In the genomic region with DNA sequence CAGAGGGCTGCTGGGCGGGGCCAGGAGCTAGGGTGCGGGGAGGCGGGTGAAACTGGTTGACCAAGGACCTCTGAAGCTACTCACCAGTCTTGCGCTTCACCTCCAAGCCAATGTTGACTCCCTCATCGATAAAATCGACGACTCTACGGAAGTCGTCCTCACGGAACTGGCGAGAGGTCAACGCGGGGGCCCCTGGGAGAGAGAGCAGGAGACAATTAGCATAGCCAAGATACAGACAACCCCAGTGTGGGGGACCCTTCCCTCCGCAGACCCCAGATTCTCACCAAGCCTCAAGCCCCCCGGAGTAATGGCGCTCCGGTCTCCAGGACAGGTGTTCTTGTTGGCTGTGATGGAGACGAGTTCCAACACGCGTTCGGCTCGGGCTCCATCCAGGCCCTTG, we compare ENCODE assay signal across 28 mouse cellular contexts. TPM values are rescaled to one million over a fixed set of nuclear protein-coding genes. Genes with fewer than 3 reads are reported as not detected.
DNase-seq lines count a peak whose midpoint lies in the region; ATAC-seq and TF ChIP-seq lines count a peak whose summit lies in the region.
"Had no signal": no experiment of that assay in that cellular context is flagged by ENCODE, and none has a peak within 500 bp of the region (broad histone marks: within the 10 kb centered on the region; RNA-seq: fewer than 3 reads in every experiment).

No protein-coding gene starts in this region.

- H3K4me2 ChIP-seq in liver, embryonic 15.5 days = no peak overlapping the region
- H3K4me2 ChIP-seq in liver, embryonic 11.5 days = no peak overlapping the region
- no peak overlapping the region for H3K4me2 ChIP-seq in stomach, embryonic 16.5 days (ENCODE audit: low read depth, low read length)
- H3K4me2 ChIP-seq: embryonic facial prominence, embryonic 13.5 days; forebrain, embryonic 12.5 days; heart, embryonic 12.5 days; heart, embryonic 15.5 days had no signal

- H3K27me3 ChIP-seq in liver, embryonic 15.5 days = peaks cover 41% of the 10 kb centered on the region
- peaks cover 23% of the 10 kb centered on the region for H3K27me3 ChIP-seq in liver, embryonic 11.5 days (replicated peaks; ENCODE audit: control insufficient read depth, insufficient read depth, low read length)
- no peaks in the 10 kb centered on the region for H3K27me3 ChIP-seq in MEL (ENCODE audit: control insufficient read depth in 1 of 2, insufficient read depth in 2 of 2, low read length in 2 of 2)
- peaks cover 11% of the 10 kb centered on the region; the same call in 1 of the 2 replicates for H3K27me3 ChIP-seq in stomach, embryonic 16.5 days (ENCODE audit: control insufficient read depth, insufficient read depth, low read length)

- TF ChIP-seq RAD21 in MEL (IDR thresholded peaks at IDR 0.05; ENCODE audit: low read depth, low read length) = no peak

- peak; percentile 93 for DNase-seq in heart, adult 11 months
- no peak for DNase-seq in heart, postnatal 14 days
- DNase-seq in liver, embryonic 11.5 days (ENCODE audit: low spot score) = no peak
- DNase-seq in MEL (ENCODE audit: low read depth, low spot score) = no peak
- no peak for DNase-seq in urinary bladder, postnatal 4 days (ENCODE audit: low spot score in 2 of 2)
- no peak for DNase-seq in natural killer cell, adult 2 months (ENCODE audit: low spot score in 2 of 2)
- DNase-seq: adrenal gland, postnatal 10 days; adrenal gland, postnatal 36 days; cerebellum, adult 18-20 months; cerebellum, adult 9-10 months; cerebellum, postnatal 14 days; gastrocnemius, adult 2 months; gastrocnemius, postnatal 14 days; heart, adult 18-20 months; heart, postnatal 4 days; kidney, adult 11 months had no signal

- H3K9me3 ChIP-seq in liver, embryonic 15.5 days (replicated peaks) = no peaks in the 10 kb centered on the region
- no peaks in the 10 kb centered on the region for H3K9me3 ChIP-seq in liver, embryonic 11.5 days (ENCODE audit: control insufficient read depth, low read length)
- H3K9me3 ChIP-seq in MEL (replicated peaks; ENCODE audit: insufficient read depth, low read length) = no peaks in the 10 kb centered on the region
- no peaks in the 10 kb centered on the region for H3K9me3 ChIP-seq in stomach, embryonic 16.5 days (replicated peaks; ENCODE audit: control insufficient read depth, low read length)
- H3K9me3 ChIP-seq: embryonic facial prominence, embryonic 13.5 days; forebrain, embryonic 12.5 days; heart, embryonic 12.5 days; heart, embryonic 15.5 days; hindbrain, embryonic 12.5 days had no signal

- TF ChIP-seq POLR2A in MEL (IDR thresholded peaks at IDR 0.05; ENCODE audit: control insufficient read depth in 1 of 2, insufficient read depth in 1 of 2, low read depth in 1 of 2, low read length in 2 of 2, poor library complexity in 1 of 2) = no peak

- intact Hi-C loops in heart, postnatal 14 days (cut with DNase I) = no loop called here

- H3K79me2 ChIP-seq in MEL (ENCODE audit: control insufficient read depth, insufficient read depth, low read length, poor library complexity) = peaks cover 29% of the 10 kb centered on the region

- no peak for ATAC-seq in liver, embryonic 15.5 days (ENCODE audit: insufficient read depth)
- no peak for ATAC-seq in liver, embryonic 11.5 days (replicated peaks; ENCODE audit: low FRiP score)
- no peak for ATAC-seq in stomach, embryonic 16.5 days (ENCODE audit: insufficient read depth, low FRiP score)
- ATAC-seq: forebrain, embryonic 16.5 days; hindbrain, embryonic 16.5 days; inflammation-experienced regulatory T-cells, adult 6 months had no signal

- H3K36me3 ChIP-seq in liver, embryonic 15.5 days (replicated peaks) = peaks cover 43% of the 10 kb centered on the region
- peaks cover 36% of the 10 kb centered on the region for H3K36me3 ChIP-seq in liver, embryonic 11.5 days (ENCODE audit: control insufficient read depth, insufficient read depth, low read length)
- H3K36me3 ChIP-seq in MEL (ENCODE audit: control insufficient read depth in 1 of 2, insufficient read depth in 2 of 2, low read length in 2 of 2) = peaks cover 0 to 23% of the 10 kb centered on the region in 2 experiments; a peak in 3 of 4 replicates
- H3K36me3 ChIP-seq in stomach, embryonic 16.5 days (ENCODE audit: control insufficient read depth, insufficient read depth, low read length) = peaks cover 24% of the 10 kb centered on the region

- H3K27ac ChIP-seq in liver, embryonic 15.5 days (replicated peaks) = peak overlapping the region; percentile 77; the same call in 1 of the 2 replicates
- no peak overlapping the region for H3K27ac ChIP-seq in liver, embryonic 11.5 days (ENCODE audit: low read depth, low read length)
- no peak overlapping the region for H3K27ac ChIP-seq in MEL (ENCODE audit: control insufficient read depth, low read depth, low read length)
- peak overlapping the region; percentile 93; the same call in 1 of the 2 replicates for H3K27ac ChIP-seq in stomach, embryonic 16.5 days (ENCODE audit: low read length)
- H3K27ac ChIP-seq: embryonic facial prominence, embryonic 13.5 days; forebrain, embryonic 12.5 days; heart, embryonic 15.5 days; hindbrain, embryonic 12.5 days had no signal

- no peak overlapping the region for H3K9ac ChIP-seq in liver, embryonic 15.5 days
- H3K9ac ChIP-seq in liver, embryonic 11.5 days (ENCODE audit: low read depth, low read length) = no peak overlapping the region
- H3K9ac ChIP-seq in MEL (ENCODE audit: control insufficient read depth, low read depth, low read length, poor library complexity, severe bottlenecking) = no peak overlapping the region
- no peak overlapping the region for H3K9ac ChIP-seq in stomach, embryonic 16.5 days (ENCODE audit: low read length)
- H3K9ac ChIP-seq: forebrain, embryonic 12.5 days; heart, embryonic 12.5 days; heart, embryonic 15.5 days; hindbrain, embryonic 12.5 days had no signal

- peaks cover 84% of the 10 kb centered on the region for H3K4me1 ChIP-seq in liver, embryonic 15.5 days (replicated peaks)
- peaks cover 66% of the 10 kb centered on the region for H3K4me1 ChIP-seq in liver, embryonic 11.5 days (replicated peaks; ENCODE audit: control insufficient read depth, insufficient read depth, low read length)
- peaks cover 0 to 40% of the 10 kb centered on the region in 2 experiments; a peak in 3 of 4 replicates for H3K4me1 ChIP-seq in MEL (ENCODE audit: control insufficient read depth in 1 of 2, insufficient read depth in 2 of 2, low read length in 2 of 2)
- H3K4me1 ChIP-seq in stomach, embryonic 16.5 days (ENCODE audit: control insufficient read depth, insufficient read depth, low read length) = peaks cover 64% of the 10 kb centered on the region

- 91% methylated on average over 22 of the region's 22 CpGs for WGBS in liver, embryonic 15.5 days (ENCODE audit: insufficient replicate concordance)
- WGBS in liver, embryonic 11.5 days = 92% methylated on average over 22 of the region's 22 CpGs
- 90% methylated on average over 22 of the region's 22 CpGs for WGBS in stomach, embryonic 16.5 days

- no peak for TF ChIP-seq CTCF in MEL (IDR thresholded peaks at IDR 0.05 in 2 of 3, conservative IDR thresholded peaks at IDR 0.05 in 1 of 3; ENCODE audit: control insufficient read depth in 1 of 3, insufficient read depth in 1 of 3, low read depth in 2 of 3, low read length in 3 of 3, poor library complexity in 1 of 3, severe bottlenecking in 1 of 3)

- no peak for TF ChIP-seq EP300 in MEL (IDR thresholded peaks at IDR 0.05; ENCODE audit: low read depth in 1 of 2, low read length in 2 of 2)

- H3K4me3 ChIP-seq in liver, embryonic 15.5 days (replicated peaks) = no peak overlapping the region
- no peak overlapping the region for H3K4me3 ChIP-seq in liver, embryonic 11.5 days (ENCODE audit: low read depth, low read length)
- no peak overlapping the region for H3K4me3 ChIP-seq in MEL (ENCODE audit: control insufficient read depth in 1 of 2, insufficient read depth in 1 of 2, low read depth in 2 of 2, low read length in 2 of 2)
- H3K4me3 ChIP-seq in stomach, embryonic 16.5 days (replicated peaks; ENCODE audit: low read length) = no peak overlapping the region
- H3K4me3 ChIP-seq: embryonic facial prominence, embryonic 13.5 days; erythroblast, embryonic 14.5 days; forebrain, embryonic 12.5 days; heart, embryonic 12.5 days; heart, embryonic 15.5 days; hindbrain, embryonic 12.5 days had no signal

RNA-seq across cellular contexts. Expression of gene Ndufa4l2, which starts 3.2 kb away (rescaled TPM):
- total RNA-seq in heart, postnatal 14 days (2021) = 10 to 100 TPM; 38.3 TPM
- 20.7 and 42.1 TPM in 2 replicates for polyA plus RNA-seq in liver, embryonic 15.5 days (2015; fragmentation: Nextera tagmentation; extraction: Ambion mirVana)
- 34.2 TPM in 2 replicates for polyA plus RNA-seq in liver, embryonic 11.5 days (2014; fragmentation: Nextera tagmentation; extraction: Ambion mirVana)
- total RNA-seq in MEL (2012; rRNA removed) = 21.8 and 28.6 TPM in 2 replicates
- 10 to 100 TPM in 1 of 2 experiments, not detected in 1; 26.6 TPM for polyA plus RNA-seq in MEL (2012; ENCODE audit: insufficient read depth in 1 of 2, insufficient read length in 2 of 2, low read depth in 1 of 2, low replicate concordance in 2 of 2, missing spikeins in 1 of 2)
- 192 and 231 TPM in 2 replicates for polyA plus RNA-seq in stomach, embryonic 16.5 days (2015; fragmentation: Nextera tagmentation; extraction: Ambion mirVana)
- total RNA-seq: common myeloid progenitor, adult 5-6 weeks had no signal
- polyA plus RNA-seq: inflammation-experienced regulatory T-cells, adult 6 months had no signal

RNA-seq across cellular contexts. Expression of gene Shmt2, which starts 4.3 kb away (rescaled TPM):
- total RNA-seq in heart, postnatal 14 days (2021) = 10 to 100 TPM; 38.3 to 39.2 TPM
- 138 and 159 TPM in 2 replicates for polyA plus RNA-seq in liver, embryonic 15.5 days (2015; fragmentation: Nextera tagmentation; extraction: Ambion mirVana)
- polyA plus RNA-seq in liver, embryonic 11.5 days (2014; fragmentation: Nextera tagmentation; extraction: Ambion mirVana) = 261 and 286 TPM in 2 replicates
- 242 and 383 TPM in 2 replicates for total RNA-seq in MEL (2012; rRNA removed)
- polyA plus RNA-seq in MEL (2012; ENCODE audit: insufficient read depth in 1 of 2, insufficient read length in 2 of 2, low read depth in 1 of 2, low replicate concordance in 2 of 2, missing spikeins in 1 of 2) = 100 to 1,000 TPM; 263 to 582 TPM
- 152 and 163 TPM in 2 replicates for polyA plus RNA-seq in stomach, embryonic 16.5 days (2015; fragmentation: Nextera tagmentation; extraction: Ambion mirVana)

RNA-seq across cellular contexts. Expression of gene Nxph4, which starts 16.4 kb away (rescaled TPM):
- 1 to 10 TPM; 1.1 TPM for total RNA-seq in heart, postnatal 14 days (2021)
- 0.07 TPM in 1 of 2 replicates, not detected in the other for polyA plus RNA-seq in liver, embryonic 15.5 days (2015; fragmentation: Nextera tagmentation; extraction: Ambion mirVana)
- 0.56 TPM in 1 of 2 replicates, not detected in the other for polyA plus RNA-seq in liver, embryonic 11.5 days (2014; fragmentation: Nextera tagmentation; extraction: Ambion mirVana)
- not detected in 2 replicates for total RNA-seq in MEL (2012; rRNA removed)
- under 1 TPM in 1 of 2 experiments, not detected in 1; 0.24 TPM for polyA plus RNA-seq in MEL (2012; ENCODE audit: insufficient read depth in 1 of 2, insufficient read length in 2 of 2, low read depth in 1 of 2, low replicate concordance in 2 of 2, missing spikeins in 1 of 2)
- polyA plus RNA-seq in stomach, embryonic 16.5 days (2015; fragmentation: Nextera tagmentation; extraction: Ambion mirVana) = 3.4 and 4.6 TPM in 2 replicates
- total RNA-seq: common myeloid progenitor, adult 5-6 weeks had no signal
- polyA plus RNA-seq: erythroblast, embryonic 14.5 days; inflammation-experienced regulatory T-cells, adult 6 months had no signal

RNA-seq across cellular contexts. Expression of gene Stac3, which starts 16.5 kb away (rescaled TPM):
- total RNA-seq in heart, postnatal 14 days (2021) = 1 to 10 TPM in 1 of 2 experiments, under 1 TPM in 1; 0.88 to 2.1 TPM
- 1.0 and 1.2 TPM in 2 replicates for polyA plus RNA-seq in liver, embryonic 15.5 days (2015; fragmentation: Nextera tagmentation; extraction: Ambion mirVana)
- 0.32 and 0.39 TPM in 2 replicates for polyA plus RNA-seq in liver, embryonic 11.5 days (2014; fragmentation: Nextera tagmentation; extraction: Ambion mirVana)
- not detected in 2 replicates for total RNA-seq in MEL (2012; rRNA removed)
- polyA plus RNA-seq in MEL (2012; ENCODE audit: insufficient read depth in 1 of 2, insufficient read length in 2 of 2, low read depth in 1 of 2, low replicate concordance in 2 of 2, missing spikeins in 1 of 2) = under 1 TPM in 1 of 2 experiments, not detected in 1; 0.25 TPM
- 0.70 and 5.5 TPM in 2 replicates for polyA plus RNA-seq in stomach, embryonic 16.5 days (2015; fragmentation: Nextera tagmentation; extraction: Ambion mirVana)
- total RNA-seq: common myeloid progenitor, adult 5-6 weeks had no signal

Comparison
In these comparisons a context has a peak if more than half of its experiments do, and no peak if none do; other contexts are left out.
1. H3K27ac ChIP-seq: peak in liver, embryonic 15.5 days (single experiment) and stomach, embryonic 16.5 days (single experiment); none in liver, embryonic 11.5 days (single experiment) and MEL (single experiment).